Mouse (Mus musculus) embryo, embryonic 11.5 days (tissue): ENCODE measurements around the gene Vsir.

Source experiments
- DNase-seq: peaks from one replicate; pipeline ENCODE4 v3.0.0-alpha.2; 2012; ENCODE audit warnings: low read depth, low spot score

Vsir gene

DNA sequence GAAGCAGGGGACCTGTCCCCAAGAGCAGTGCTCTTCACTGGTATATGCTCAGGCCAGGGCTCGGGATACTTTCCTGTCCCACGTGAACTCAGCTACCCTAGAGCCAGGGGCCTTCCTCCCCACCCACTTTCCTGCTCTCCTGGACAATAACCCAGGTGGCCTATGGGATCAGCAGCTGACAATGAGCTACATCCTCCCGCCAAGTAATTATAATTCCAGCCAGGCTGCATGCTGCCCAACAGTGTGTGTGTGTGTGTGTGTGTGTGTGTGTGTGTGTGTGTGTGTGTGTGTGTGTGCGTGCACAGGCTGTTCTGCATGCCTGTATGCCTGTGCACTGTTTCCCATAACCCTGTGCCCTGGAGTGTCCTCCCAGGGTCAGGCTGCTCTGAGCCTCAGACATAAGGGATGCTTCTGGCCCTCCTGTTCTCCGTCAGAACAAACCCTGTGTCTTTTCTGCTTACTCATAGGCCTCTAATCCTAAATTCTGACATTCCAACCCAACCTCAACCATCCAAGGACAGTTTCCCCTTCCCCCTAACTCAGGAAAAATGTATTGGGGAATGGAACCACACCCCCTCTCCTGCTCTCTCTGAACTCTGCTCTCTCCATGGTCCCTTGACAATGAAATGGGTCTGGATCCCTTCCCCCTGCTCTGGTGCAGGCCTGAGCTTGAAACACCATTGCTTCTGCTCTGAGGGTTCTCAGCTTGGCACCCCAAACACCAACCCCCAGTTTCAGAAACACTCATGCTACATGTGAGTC lies 6.8 kb downstream of the Vsir start:
- no peak for DNase-seq

DNA sequence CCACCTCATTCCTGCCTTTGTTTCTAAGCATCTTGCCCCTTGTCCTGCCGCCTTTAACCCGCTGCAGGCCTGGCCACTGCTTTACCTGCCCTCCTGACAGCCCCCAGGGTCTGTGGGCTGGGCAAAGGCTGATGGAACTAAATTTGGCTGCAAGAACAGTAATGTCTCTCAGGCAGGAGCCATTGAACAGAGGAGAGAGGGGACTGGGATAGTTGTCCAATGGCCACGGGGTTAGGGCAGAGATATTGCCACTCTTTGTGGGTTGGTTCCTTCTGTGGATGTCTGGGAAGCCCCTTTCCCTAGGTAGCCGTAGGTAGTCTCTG lies 7.3 kb downstream of the Vsir start:
- DNase-seq, result no peak

DNA sequence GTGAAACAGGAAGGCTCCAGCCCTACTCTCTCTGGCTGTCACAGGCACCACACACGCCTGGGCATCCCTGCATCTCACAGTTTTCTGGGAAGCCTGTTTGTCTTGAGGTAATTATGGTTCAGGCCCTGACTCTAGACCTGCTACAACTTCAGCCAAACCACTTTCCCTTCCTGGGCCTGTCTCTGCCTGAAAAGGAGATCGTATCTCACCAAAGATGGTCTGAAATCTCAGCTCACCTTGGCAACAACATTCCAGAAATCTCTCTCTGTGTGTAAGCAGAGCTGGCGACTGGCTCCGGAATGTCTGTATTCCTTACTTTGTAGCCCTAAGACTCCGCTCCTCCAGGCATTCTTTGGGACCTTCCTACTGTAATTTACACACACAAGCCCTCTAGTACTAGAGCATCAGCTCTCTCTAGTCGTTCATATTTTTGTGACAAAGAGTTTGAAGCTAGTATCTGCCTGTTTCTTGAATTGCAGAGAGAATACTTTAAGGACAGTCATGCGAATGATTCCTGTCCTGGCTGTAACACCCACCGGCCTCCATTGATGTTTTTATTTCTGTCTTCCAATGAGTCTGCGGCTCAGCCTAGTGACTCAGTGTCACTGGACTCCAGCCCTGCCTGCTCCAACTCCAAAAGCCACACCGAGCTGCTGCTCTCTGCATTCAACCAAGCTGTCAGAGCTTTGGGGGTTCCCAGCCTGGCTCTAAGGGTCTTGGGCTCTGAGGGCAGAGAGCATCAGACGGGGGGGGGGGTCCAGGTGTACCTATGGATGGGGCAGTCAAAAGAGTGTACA lies 8.4 kb downstream of the Vsir start:
- no peak for DNase-seq

DNA sequence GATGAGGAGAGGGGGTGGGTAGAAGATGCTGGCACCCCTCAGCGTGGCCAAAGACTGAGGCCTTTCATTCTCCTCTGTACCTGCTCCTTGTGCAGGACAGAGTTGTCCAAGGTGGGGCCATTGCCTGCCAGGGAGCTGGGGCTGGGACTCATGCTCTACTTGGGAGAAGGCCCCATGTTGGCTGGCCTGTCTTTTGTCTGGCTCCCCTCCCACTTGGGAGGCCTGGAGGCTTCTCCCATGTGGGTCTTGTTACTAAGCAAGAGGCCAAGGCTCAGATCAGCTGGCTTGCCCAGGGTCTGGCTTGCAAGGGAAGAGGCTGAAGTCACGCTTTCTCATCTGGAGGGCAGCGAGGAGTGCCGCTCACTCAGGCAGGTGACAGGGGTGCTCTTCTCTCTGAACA lies 10.8 kb downstream of the Vsir start:
- DNase-seq, result no peak

DNA sequence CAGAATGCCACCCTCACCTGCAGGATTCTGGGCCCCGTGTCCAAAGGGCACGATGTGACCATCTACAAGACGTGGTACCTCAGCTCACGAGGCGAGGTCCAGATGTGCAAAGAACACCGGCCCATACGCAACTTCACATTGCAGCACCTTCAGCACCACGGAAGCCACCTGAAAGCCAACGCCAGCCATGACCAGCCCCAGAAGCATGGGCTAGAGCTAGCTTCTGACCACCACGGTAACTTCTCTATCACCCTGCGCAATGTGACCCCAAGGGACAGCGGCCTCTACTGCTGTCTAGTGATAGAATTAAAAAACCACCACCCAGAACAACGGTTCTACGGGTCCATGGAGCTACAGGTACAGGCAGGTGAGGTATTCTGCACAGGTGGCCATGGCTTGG lies 11.2 kb downstream of the Vsir start:
- no peak for DNase-seq

DNA sequence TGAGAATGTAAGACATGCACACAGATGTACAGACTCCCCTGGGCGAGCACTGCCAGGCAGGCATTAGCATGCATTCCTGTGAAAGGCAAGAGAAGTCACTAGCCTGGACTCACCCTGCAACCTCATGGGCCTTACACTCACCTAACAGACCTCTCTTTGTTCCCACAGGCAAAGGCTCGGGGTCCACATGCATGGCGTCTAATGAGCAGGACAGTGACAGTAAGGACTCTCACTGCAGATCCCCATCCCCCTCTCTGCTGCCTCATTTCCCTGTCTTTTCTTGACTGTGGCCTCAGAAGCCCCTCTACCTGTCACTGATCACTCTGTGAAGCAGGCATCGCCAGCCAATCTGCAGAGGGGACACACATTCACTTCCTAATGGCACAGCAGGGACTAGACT lies 12.1 kb downstream of the Vsir start:
- no peak for DNase-seq

DNA sequence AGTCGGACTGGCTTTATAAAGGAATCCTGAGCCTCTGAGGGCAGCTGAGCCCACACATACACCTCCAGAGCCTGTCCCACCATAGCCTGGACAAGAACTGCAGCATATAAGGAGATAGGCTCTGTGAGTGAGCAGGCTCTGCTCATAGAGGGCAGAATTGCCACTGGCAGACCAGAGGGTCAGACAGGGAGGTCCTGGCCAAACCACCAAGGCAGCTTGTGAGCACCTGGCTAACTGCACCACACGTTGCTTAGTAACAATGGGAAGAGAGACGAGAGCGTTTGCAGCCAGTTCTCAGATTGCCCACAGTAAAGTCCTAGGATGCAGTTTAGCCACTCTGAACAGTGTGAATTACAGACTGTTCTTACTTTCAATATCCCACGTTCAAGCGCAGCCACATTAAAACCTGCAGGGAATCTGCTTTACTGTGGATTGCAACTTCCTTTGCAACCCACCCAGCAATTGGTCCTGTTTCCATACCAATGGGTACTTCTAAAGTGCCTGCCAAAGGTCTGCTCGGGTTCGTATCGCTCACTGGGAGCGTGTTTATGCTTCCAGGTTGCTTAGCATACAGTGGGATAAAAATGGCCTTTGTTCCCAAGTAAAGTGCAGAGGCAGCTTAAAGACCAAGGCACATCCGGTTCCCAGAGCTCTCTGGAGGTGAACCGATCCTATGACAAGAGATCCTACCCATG lies 15.1 kb downstream of the Vsir start:
- no peak for DNase-seq

DNA sequence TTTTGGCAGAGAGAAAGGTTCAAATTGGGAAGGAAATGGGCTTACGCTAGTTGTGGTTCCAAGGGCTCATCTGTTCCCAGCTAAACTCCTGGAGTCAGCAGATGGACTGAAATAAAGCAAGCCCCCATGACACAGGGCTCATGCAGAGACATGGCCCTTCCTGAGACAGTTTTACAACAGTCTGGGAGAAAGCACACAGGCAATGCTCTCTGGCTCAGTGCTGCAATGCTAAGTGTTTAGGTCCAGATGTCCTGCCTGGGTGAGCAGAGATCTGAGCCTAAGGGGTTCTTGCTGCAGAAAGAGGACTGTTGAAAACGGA lies 15.6 kb downstream of the Vsir start:
- no peak for DNase-seq

DNA sequence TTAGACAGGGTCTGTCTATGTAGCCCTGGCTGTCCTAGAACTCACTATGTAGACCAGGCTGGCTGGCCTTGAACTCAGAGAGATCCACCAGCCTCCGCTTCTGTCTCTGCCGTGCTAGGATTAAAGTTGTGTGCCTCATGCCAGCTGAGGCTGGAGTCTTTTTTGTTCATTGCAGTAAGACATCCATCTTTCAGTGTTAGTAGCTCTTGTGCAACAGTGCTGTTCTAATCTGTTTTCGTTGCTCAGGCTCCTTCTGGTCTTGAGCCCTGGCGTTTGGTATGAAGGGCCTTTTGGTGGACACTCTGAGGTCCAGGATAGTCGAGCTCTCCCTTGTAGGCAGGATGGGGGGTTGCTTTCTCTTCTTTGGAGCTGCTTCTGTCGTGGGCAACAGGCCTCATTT lies 16.8 kb downstream of the Vsir start:
- DNase-seq, result no peak

DNA sequence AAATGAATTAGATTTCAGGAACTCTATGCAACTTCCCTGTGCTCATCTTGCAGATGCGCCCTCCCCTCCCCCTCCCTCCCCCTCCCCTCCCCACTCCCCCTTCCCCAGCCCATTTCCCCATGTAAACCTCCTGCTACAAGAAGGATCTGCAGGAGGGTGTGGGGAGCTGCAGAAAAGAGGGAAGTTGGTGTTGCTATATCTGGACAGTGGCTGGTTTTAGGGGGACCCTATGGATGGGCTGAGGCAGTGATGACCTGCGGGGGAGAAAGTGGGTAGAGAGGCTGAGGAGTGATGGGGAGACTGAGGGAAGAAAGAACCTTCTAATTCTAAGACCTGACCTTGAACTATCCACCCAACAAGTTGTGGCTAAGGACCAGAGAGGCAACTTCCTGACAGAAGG lies 20.5 kb downstream of the Vsir start:
- no peak for DNase-seq

DNA sequence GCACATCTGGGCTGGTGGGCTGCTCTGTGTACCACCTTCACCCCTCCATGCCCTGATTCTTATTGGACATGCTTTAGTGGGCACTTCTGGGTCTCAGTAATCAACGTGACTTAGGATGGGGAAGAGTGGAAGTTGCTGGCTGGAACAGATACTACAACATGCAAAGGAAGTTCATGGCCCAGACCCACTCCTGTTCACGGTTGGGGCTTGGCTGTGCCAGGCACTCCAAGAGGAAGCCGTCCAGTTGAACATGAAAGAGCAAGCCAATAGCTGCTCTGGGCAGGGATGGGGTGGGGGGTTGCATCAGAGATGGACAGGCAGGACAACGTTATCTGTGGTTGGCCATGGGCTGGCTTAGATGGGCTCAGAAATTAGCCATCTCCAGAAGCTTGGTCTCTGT lies 21.3 kb downstream of the Vsir start:
- DNase-seq, result no peak

DNA sequence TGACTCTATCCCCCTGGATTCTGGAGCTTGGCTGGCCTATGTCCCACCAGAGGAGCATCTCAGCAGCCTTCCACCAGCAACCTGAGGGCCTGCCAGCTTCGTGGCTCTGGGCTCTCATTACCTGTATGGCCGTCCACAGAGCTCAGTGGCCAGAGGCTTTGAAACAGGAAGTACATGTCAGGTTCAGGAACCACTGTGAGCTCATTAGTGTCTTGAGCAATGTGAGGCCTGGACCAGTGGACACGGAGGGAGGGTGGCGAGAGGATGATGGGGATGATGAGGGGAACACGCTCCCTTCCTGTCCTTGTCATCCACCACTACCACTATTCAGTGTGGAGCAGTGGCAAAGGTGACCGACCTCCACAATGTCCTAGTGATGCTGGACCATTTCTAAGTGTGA lies 22.8 kb downstream of the Vsir start:
- no peak for DNase-seq

DNA sequence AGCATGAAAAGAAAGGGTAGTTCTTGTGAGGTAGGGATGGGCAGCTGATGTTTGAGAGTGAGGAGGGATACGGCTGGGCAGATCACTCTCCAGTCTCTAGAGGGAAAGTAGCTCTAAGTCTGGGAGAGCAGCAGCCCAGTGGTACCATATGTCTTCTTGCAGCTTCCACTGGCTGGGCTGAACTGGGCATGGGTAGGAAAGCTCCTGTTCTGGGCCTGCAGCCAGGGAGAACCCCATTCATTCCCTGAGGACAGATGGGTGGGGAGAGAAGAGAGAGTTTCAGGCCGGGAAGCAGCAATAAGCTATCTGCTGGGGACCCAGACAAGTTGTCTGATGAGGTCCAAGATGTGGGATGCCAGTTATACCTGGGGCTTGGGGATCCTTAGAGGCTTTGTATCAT lies 23.4 kb downstream of the Vsir start:
- DNase-seq, result no peak

DNA sequence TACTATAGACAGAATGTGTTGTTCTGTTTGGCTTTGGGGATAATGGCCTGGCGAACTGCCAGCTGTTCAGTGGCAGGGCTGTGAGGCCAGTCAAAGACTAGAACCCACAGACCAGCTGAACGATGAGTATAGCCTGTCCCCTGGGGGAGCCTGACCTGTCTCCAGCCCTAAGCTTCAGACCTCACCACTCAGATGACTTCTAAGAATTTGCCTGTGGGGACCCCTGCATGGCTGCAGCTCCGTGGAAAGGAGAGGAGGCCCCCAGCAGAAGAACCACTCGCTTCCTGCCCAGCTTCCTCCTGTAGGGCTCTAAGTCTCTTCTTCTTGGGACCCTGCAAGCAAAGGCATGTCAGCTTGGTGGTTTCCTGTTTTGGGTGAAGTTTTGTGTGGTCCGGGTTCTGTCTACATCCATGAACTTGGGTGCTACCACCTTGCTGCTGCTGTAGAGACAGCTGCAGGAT lies 24.0 kb downstream of the Vsir start:
- DNase-seq, result no peak

DNA sequence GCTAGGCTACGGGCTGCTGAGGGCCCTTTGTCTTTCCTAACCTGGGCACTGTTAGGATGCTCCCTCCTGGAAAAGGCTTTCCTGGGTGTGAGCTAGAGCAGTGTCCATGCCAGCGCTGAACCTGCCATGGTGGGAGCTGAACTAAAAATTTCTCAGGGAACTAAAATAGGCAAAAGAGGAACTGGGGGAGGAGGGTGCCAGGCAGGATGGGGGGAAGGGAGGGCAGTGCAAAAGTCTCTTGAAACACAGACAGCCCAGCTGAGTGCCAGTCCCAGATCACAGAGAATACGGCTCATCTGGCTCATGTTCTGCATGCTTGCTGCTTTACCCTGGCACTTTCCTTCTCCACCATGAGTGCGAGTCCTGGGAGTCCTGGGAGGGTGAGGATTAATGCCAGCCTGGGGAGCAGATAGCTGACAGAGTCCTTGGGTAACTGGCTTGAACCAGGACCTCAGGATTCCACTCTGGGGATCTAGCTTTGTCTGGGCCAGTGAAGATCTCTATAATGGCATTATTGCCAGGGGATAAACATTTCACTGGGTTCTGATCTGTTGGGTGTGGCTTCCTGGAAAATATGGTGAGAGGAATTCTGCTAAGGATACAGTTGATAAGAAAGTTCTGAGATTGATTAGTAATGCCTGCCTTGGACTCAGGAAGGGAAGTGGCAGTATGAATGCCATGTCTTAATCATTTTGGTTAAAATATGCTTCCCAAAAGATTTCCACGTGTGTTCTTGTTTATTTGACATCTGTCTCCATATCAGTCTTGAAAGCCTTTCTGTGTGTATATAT lies 25.1 kb downstream of the Vsir start:
- DNase-seq, result no peak

DNA sequence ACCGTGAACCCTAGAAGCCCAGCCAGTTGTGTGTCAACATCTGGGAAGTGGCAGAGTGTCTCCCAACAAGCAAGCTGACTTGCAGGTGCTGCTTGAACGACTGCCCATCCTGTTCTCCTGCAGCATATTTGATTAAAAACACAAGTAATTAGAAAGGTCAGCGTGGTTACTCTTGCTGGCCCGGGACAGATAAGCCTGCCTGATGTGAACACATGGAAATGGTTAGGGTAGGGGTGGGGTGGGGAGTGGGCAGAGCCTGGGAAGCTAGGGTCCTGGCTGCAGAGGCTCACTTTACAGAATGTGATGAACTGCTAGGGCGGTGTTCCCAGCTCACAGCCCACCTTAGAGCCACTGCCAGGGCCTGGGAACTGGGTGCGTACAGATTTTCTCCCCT lies 26.9 kb downstream of the Vsir start:
- no peak for DNase-seq

DNA sequence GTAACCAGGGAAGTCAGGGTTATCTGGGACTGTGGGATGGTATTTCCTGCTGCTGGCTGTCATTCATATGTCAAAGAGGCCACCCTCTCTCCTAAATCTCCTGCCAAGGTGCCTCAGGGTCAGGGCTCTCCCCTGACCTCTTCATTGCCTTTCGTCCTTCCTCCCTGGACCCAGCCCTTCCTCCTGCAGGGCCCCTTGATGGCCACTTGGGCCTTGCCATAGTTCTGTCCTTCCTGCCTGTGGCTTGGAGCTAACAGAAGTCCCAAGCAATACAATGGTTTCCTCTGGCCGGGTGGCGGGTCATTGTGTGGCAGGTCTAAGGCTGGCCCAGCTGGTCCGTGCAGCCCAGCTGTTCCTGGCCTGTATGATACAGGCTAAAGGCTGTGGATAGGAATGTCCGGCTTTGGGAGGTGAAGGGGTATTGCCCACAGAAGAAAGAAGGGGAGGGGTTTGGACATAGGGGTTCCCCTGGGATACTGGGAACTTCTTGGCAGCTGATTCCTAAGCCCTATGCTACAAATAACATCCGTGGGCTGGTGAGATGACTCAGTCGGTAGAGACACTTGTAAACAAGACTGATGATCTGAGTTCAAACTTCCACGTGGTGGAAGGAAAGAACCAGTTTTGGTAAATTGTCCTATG lies 27.4 kb downstream of the Vsir start:
- DNase-seq, result no peak

DNA sequence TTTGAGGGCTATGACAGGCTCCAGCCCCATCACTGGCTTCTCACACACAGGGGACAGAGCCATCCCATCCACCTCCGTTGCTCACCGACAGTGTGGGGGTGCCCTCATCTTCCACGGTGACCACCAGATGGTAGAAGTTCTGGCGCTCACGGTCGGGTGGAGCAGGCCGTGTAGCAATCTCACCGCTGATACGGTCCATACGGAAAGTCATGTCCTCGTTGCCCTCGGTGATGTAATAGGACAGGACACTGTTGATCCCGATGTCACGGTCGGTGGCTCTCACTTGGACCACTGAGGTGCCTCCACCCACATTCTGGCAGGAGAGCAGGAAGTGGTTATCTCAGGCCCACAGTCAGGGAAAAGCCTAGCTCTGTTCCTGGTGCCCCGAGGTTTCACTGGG lies 30.1 kb downstream of the Vsir start:
- DNase-seq, result no peak

DNA sequence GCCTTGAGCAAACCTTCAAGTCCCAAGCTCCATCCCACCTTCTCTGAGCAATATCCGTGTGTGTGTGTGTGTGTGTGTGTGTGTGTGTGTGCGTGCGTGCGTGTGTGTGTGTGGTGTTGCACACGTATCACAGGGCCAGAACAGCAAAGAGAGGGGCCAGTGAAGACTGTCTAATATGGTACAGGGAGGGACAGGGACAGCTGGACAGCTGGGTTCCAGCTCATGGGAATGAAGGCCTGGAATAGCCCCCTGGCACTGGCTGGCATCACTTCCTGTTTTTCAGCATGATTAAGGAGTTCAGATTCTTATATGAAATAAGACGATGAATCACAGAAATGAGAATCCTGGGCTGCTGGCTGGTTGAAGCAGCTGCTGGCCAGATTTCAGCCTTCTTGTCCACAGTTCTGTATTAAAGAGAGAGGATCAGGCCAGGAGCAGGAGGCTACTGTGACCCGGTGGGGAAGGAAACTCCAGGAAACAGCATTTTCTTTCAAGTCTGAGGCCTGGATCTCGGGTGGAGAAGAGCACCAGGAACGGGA lies 32.8 kb downstream of the Vsir start:
- no peak for DNase-seq

DNA sequence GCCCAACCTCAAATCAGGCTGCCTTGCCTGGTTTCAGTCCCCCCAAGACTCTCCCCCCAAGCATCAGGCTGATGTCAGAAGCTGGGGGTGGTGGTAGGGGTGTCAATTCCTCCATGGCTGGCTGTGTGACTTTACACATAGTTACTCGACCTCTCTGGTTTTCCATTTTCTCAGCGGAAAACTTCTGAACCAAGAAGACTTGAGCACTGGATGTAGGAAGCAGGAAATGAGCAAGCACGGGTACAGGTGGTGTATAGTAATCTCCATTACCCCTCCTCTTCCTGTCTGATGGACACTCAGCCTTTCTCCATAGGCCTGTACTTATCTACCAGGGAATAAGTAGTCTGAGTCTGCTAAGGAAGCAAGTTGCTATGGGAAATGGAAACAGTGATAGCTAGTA lies 33.6 kb downstream of the Vsir start:
- no peak for DNase-seq

DNA sequence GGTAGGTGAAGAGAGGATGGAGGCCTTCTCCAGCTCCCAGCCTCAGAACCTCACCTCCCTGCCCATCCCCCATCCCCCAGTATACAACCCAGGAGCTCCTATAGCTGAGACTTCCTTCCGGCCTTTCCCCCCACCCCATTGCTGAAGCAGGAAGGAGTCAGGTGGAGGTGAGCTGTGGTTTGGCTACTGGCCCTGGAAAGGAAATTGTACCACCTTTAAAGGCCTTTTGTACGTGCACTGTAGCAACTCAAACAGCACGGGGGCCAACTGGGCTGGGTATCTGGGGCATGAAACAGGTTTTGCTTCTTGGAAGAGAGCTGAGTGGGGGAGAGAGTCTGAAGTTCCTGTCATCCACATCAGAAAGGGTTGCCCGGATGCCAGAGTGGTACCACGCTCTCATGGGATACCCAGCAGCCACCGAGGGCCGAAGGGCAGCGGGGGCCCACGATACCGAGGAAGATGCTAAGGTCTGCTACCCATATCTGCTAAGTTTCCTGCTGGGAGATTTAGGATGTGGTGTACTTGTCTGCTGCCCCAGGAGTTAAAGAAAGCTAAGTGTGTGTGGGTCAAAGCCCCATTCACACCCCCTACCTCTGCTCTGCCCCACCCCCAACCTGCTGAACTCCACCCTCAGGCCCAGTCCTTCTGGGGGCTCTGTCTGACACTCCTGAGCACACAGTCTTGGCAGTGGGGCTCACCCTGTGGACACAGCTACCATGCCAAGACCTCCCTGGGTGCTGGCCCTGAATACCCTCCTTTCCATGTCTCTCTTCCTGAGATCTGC lies 34.7 kb downstream of the Vsir start:
- no peak for DNase-seq
